Comparison of ENCODE assay signal across 8 mouse cellular contexts in genomic region chr5:112324637-112325545, GRCm38 (mm10). TPM values are rescaled to one million over a fixed set of nuclear protein-coding genes. Genes with fewer than 3 reads are reported as not detected.
A peak's percentile ranks its signal among the peaks of the same experiment; 100 is the strongest.
DNase-seq lines count a peak whose midpoint lies in the region; ATAC-seq and TF ChIP-seq lines count a peak whose summit lies in the region.

No protein-coding gene starts in this region.

- H3K9me3 ChIP-seq in heart, embryonic 12.5 days (replicated peaks), result no peaks in the 10 kb centered on the region; the same call in 1 of the 2 replicates

- H3K27ac ChIP-seq in gastrocnemius, adult 2 months, result peak overlapping the region; percentile 89; the same call in 1 of the 2 replicates
- peak overlapping the region; percentile 65 for H3K27ac ChIP-seq in heart, embryonic 12.5 days (ENCODE audit: poor library complexity, severe bottlenecking)

- ATAC-seq in common myeloid progenitor, adult 5-6 weeks (replicated peaks; ENCODE audit: low read depth, poor library complexity, severe bottlenecking), result peak; percentile 73
- ATAC-seq in heart, embryonic 12.5 days (ENCODE audit: insufficient number of reproducible peaks, low FRiP score), result peak; percentile 71; the same call in 1 of the 2 replicates
- peak; percentile 74 for ATAC-seq in megakaryocyte, adult 5-6 weeks (ENCODE audit: poor library complexity, severe bottlenecking)

- 22% methylated on average over 24 of the region's 24 CpGs for WGBS in heart, embryonic 12.5 days

- H3K36me3 ChIP-seq in heart, embryonic 12.5 days, result peaks cover 24% of the 10 kb centered on the region

- intact Hi-C loops in gastrocnemius, adult 2 months (cut with DNase I), result no loop called here

- H3K4me2 ChIP-seq in heart, embryonic 12.5 days, result peak overlapping the region; percentile 92

- peak; percentile 37 for DNase-seq in gastrocnemius, adult 2 months
- DNase-seq in gastrocnemius, postnatal 4 days (ENCODE audit: low spot score in 2 of 2), result no peak
- DNase-seq in kidney, postnatal 10 days, result peak; percentile 72
- DNase-seq in spleen, postnatal 36 days (ENCODE audit: low spot score in 2 of 2), result peak; percentile 70 to 74
- DNase-seq in cerebellum, postnatal 36 days, result no peak

- H3K4me1 ChIP-seq in heart, embryonic 12.5 days (replicated peaks), result peaks cover 23% of the 10 kb centered on the region

- H3K4me3 ChIP-seq in gastrocnemius, adult 2 months, result peak overlapping the region; percentile 95
- peak overlapping the region; percentile 81 for H3K4me3 ChIP-seq in heart, embryonic 12.5 days

- no peak for TF ChIP-seq CTCF in gastrocnemius, adult 2 months (IDR thresholded peaks at IDR 0.05)

- peak overlapping the region; percentile 26; the same call in 1 of the 2 replicates for H3K9ac ChIP-seq in heart, embryonic 12.5 days

- H3K27me3 ChIP-seq in heart, embryonic 12.5 days (replicated peaks), result no peaks in the 10 kb centered on the region

RNA-seq across cellular contexts. Expression of gene Tfip11, which starts 1.3 kb away (rescaled TPM):
- total RNA-seq in gastrocnemius, adult 2 months (2021), result 10 to 100 TPM; 10.6 to 15.5 TPM
- 10 to 100 TPM; 20.4 to 21.0 TPM for total RNA-seq in gastrocnemius, postnatal 4 days (2021)
- 18.6 and 23.8 TPM in 2 replicates for total RNA-seq in common myeloid progenitor, adult 5-6 weeks (2017)
- polyA plus RNA-seq in heart, embryonic 12.5 days (2016; fragmentation: Nextera tagmentation; extraction: Ambion mirVana), result 21.6 and 22.3 TPM in 2 replicates
- 11.3 and 11.7 TPM in 2 replicates for total RNA-seq in megakaryocyte, adult 5-6 weeks (2015)
- total RNA-seq in megakaryocyte, adult 5-6 weeks (2017), result 11.6 and 14.5 TPM in 2 replicates

RNA-seq across cellular contexts. Expression of gene Srrd, which starts 17.9 kb away (rescaled TPM):
- total RNA-seq in gastrocnemius, adult 2 months (2021), result 1 to 10 TPM; 4.2 to 5.6 TPM
- 1 to 10 TPM; 7.1 to 8.3 TPM for total RNA-seq in gastrocnemius, postnatal 4 days (2021)
- total RNA-seq in common myeloid progenitor, adult 5-6 weeks (2017), result 10.3 and 20.0 TPM in 2 replicates
- polyA plus RNA-seq in heart, embryonic 12.5 days (2016; fragmentation: Nextera tagmentation; extraction: Ambion mirVana), result 23.8 and 25.2 TPM in 2 replicates
- total RNA-seq in megakaryocyte, adult 5-6 weeks (2015), result 31.2 and 35.1 TPM in 2 replicates
- 20.7 and 21.7 TPM in 2 replicates for total RNA-seq in megakaryocyte, adult 5-6 weeks (2017)

RNA-seq across cellular contexts. Expression of gene Hps4, which starts 18.0 kb away (rescaled TPM):
- total RNA-seq in gastrocnemius, adult 2 months (2021), result 1 to 10 TPM; 4.3 to 6.3 TPM
- 1 to 10 TPM; 7.6 to 8.7 TPM for total RNA-seq in gastrocnemius, postnatal 4 days (2021)
- total RNA-seq in common myeloid progenitor, adult 5-6 weeks (2017), result 13.9 and 21.1 TPM in 2 replicates
- polyA plus RNA-seq in heart, embryonic 12.5 days (2016; fragmentation: Nextera tagmentation; extraction: Ambion mirVana), result 19.0 and 20.2 TPM in 2 replicates
- total RNA-seq in megakaryocyte, adult 5-6 weeks (2015), result 14.7 and 18.8 TPM in 2 replicates
- 13.4 and 14.9 TPM in 2 replicates for total RNA-seq in megakaryocyte, adult 5-6 weeks (2017)

RNA-seq across cellular contexts. Expression of gene Gm6583, which starts 30.9 kb away (rescaled TPM):
- total RNA-seq in gastrocnemius, adult 2 months (2021), result not detected
- total RNA-seq in gastrocnemius, postnatal 4 days (2021), result not detected
- total RNA-seq in common myeloid progenitor, adult 5-6 weeks (2017), result not detected in 2 replicates
- polyA plus RNA-seq in heart, embryonic 12.5 days (2016; fragmentation: Nextera tagmentation; extraction: Ambion mirVana), result 0.10 and 0.24 TPM in 2 replicates
- total RNA-seq in megakaryocyte, adult 5-6 weeks (2015), result 0.23 TPM in 1 of 2 replicates, not detected in the other
- 0.73 and 1.2 TPM in 2 replicates for total RNA-seq in megakaryocyte, adult 5-6 weeks (2017)

RNA-seq across cellular contexts. Expression of gene Tpst2, which starts 48.4 kb away (rescaled TPM):
- 10 to 100 TPM; 12.6 to 25.4 TPM for total RNA-seq in gastrocnemius, adult 2 months (2021)
- 10 to 100 TPM; 25.4 to 26.2 TPM for total RNA-seq in gastrocnemius, postnatal 4 days (2021)
- 23.7 and 32.0 TPM in 2 replicates for total RNA-seq in common myeloid progenitor, adult 5-6 weeks (2017)
- 34.4 and 36.4 TPM in 2 replicates for polyA plus RNA-seq in heart, embryonic 12.5 days (2016; fragmentation: Nextera tagmentation; extraction: Ambion mirVana)
- 52.1 and 57.5 TPM in 2 replicates for total RNA-seq in megakaryocyte, adult 5-6 weeks (2015)
- total RNA-seq in megakaryocyte, adult 5-6 weeks (2017), result 69.2 and 77.0 TPM in 2 replicates

Comparison
In these comparisons a context has a peak if more than half of its experiments do, and no peak if none do; other contexts are left out.
1. DNase-seq: peak in gastrocnemius, adult 2 months (single experiment), kidney, postnatal 10 days (single experiment) and spleen, postnatal 36 days (2 of 2); none in gastrocnemius, postnatal 4 days (0 of 2) and cerebellum, postnatal 36 days (0 of 2).
2. Peak in every context shown above with its lines, with median percentiles within 50 percentile points of each other: ATAC-seq.